Mouse (Mus musculus): Measurements from ENCODE around the gene Gpsm1. TPM values are rescaled to one million over a fixed set of nuclear protein-coding genes. Genes with fewer than 3 reads are reported as not detected.

The Gpsm1 gene
- total RNA-seq, 2 experiments from 2014 or later = 50.5 to 61.3 TPM

- no peak for DNase-seq (ENCODE audit: low spot score in 2 of 2)
Observed at GRCm38 (mm10) chr2:26309739-26310138, 5.6 kb upstream of the Gpsm1 start.

- no peak for DNase-seq (ENCODE audit: low spot score in 2 of 2)
Observed at GRCm38 (mm10) chr2:26311936-26312335, 3.4 kb upstream of the Gpsm1 start.

GRCm38 (mm10) chr2:26312812-26313211, 2.5 kb upstream of the Gpsm1 start:
- DNase-seq (ENCODE audit: low spot score in 2 of 2) = no peak

GRCm38 (mm10) chr2:26313394-26313793, 1.9 kb upstream of the Gpsm1 start:
- DNase-seq (ENCODE audit: low spot score in 2 of 2) = no peak

- DNase-seq (ENCODE audit: low spot score in 2 of 2) = no peak
Observed at GRCm38 (mm10) chr2:26314281-26315071, 839 bp upstream of the Gpsm1 start.

- peak; percentile 24 to 55 for DNase-seq (ENCODE audit: low spot score in 2 of 2)
Observed at GRCm38 (mm10) chr2:26315925-26316311, 603 bp downstream of the Gpsm1 start.

- DNase-seq (ENCODE audit: low spot score in 2 of 2) = no peak
Observed at GRCm38 (mm10) chr2:26316576-26317246, 1.4 kb downstream of the Gpsm1 start.

- no peak for DNase-seq (ENCODE audit: low spot score in 2 of 2)
Observed at GRCm38 (mm10) chr2:26317371-26317770, 2.1 kb downstream of the Gpsm1 start.

GRCm38 (mm10) chr2:26317991-26318672, 2.8 kb downstream of the Gpsm1 start:
- no peak for DNase-seq (ENCODE audit: low spot score in 2 of 2)

GRCm38 (mm10) chr2:26319109-26319508, 3.8 kb downstream of the Gpsm1 start:
- no peak for DNase-seq (ENCODE audit: low spot score in 2 of 2)

GRCm38 (mm10) chr2:26319519-26320244, 4.4 kb downstream of the Gpsm1 start:
- no peak for DNase-seq (ENCODE audit: low spot score in 2 of 2)

- no peak for DNase-seq (ENCODE audit: low spot score in 2 of 2)
Observed at GRCm38 (mm10) chr2:26320245-26321185, 5.2 kb downstream of the Gpsm1 start.

- DNase-seq (ENCODE audit: low spot score in 2 of 2) = no peak
Observed at GRCm38 (mm10) chr2:26323589-26324325, 8.4 kb downstream of the Gpsm1 start.

- peak in 1 of 2 experiments; percentile 51 for DNase-seq (ENCODE audit: low spot score in 2 of 2)
Observed at GRCm38 (mm10) chr2:26324917-26325316, 9.6 kb downstream of the Gpsm1 start.

GRCm38 (mm10) chr2:26325386-26326181, 10.3 kb downstream of the Gpsm1 start:
- peak in 1 of 2 experiments; percentile 62 for DNase-seq (ENCODE audit: low spot score in 2 of 2)

GRCm38 (mm10) chr2:26327852-26328251, 12.5 kb downstream of the Gpsm1 start:
- no peak for DNase-seq (ENCODE audit: low spot score in 2 of 2)

- peak in 1 of 2 experiments; percentile 52 for DNase-seq (ENCODE audit: low spot score in 2 of 2)
Observed at GRCm38 (mm10) chr2:26329402-26329801, 14.1 kb downstream of the Gpsm1 start.

GRCm38 (mm10) chr2:26330056-26330468, 14.7 kb downstream of the Gpsm1 start:
- no peak for DNase-seq (ENCODE audit: low spot score in 2 of 2)

- DNase-seq (ENCODE audit: low spot score in 2 of 2) = no peak
Observed at GRCm38 (mm10) chr2:26330702-26331101, 15.4 kb downstream of the Gpsm1 start.

All from left cerebral cortex, adult 18-20 months (tissue).